Mouse (Mus musculus) ES-E14 (cell line): ENCODE data around the gene Cerk.

Experiments used
- CHD2 ChIP-seq: IDR thresholded peaks from 2 replicates; pipeline ENCODE4 v1.6.1; 2014; ENCODE audit warnings: mild to moderate bottlenecking, low read depth, low read length, inconsistent platforms
- MAFK ChIP-seq: IDR thresholded peaks from 2 replicates; pipeline ENCODE4 v1.6.1; 2014; ENCODE audit warnings: mild to moderate bottlenecking, low read depth, low read length, inconsistent platforms; ENCODE audit not compliant: insufficient read depth
- ZC3H11A ChIP-seq: IDR thresholded peaks from 2 replicates; pipeline ENCODE4 v1.6.1; 2012; ENCODE audit warnings: low read depth, mild to moderate bottlenecking, inconsistent platforms, low read length, borderline replicate concordance
- ZNF384 ChIP-seq: IDR thresholded peaks from 2 replicates; pipeline ENCODE4 v1.6.1; 2012; ENCODE audit warnings: low read depth, low read length, inconsistent platforms

GRCm38 (mm10) chr15:86213753-86214548, 28.0 kb upstream of the Cerk start, which contains the start of gene Tbc1d22a:
- TF ChIP-seq ZC3H11A (no peak), CHD2 (no peak), MAFK (no peak), ZNF384 (no peak)
